Mouse (Mus musculus): ENCODE measurements around the gene Tjp1.

Tjp1 gene

GRCm38 (mm10) chr7:65388243-65389013 lies 139.2 kb downstream of the Tjp1 start:
- DNase-seq (ENCODE audit: low read depth), result no peak

- no peak for DNase-seq (ENCODE audit: low read depth)
These were observed 139.9 kb downstream of the Tjp1 start for GRCm38 (mm10) chr7:65387560-65388175.

GRCm38 (mm10) chr7:65384775-65385174 lies 142.8 kb downstream of the Tjp1 start:
- no peak for DNase-seq (ENCODE audit: low read depth)

GRCm38 (mm10) chr7:65382515-65383283 lies 144.9 kb downstream of the Tjp1 start:
- DNase-seq (ENCODE audit: low read depth), result no peak

GRCm38 (mm10) chr7:65381896-65382295 lies 145.7 kb downstream of the Tjp1 start:
- DNase-seq (ENCODE audit: low read depth), result no peak

GRCm38 (mm10) chr7:65380716-65381115 lies 146.9 kb downstream of the Tjp1 start:
- DNase-seq (ENCODE audit: low read depth), result no peak

GRCm38 (mm10) chr7:65378818-65379565 lies 148.6 kb downstream of the Tjp1 start:
- no peak for DNase-seq (ENCODE audit: low read depth)

GRCm38 (mm10) chr7:65377521-65377920 lies 150.1 kb downstream of the Tjp1 start:
- DNase-seq (ENCODE audit: low read depth), result no peak

- no peak for DNase-seq (ENCODE audit: low read depth)
These were observed 152.0 kb downstream of the Tjp1 start for GRCm38 (mm10) chr7:65375621-65376020.

- no peak for DNase-seq (ENCODE audit: low read depth)
These were observed 152.4 kb downstream of the Tjp1 start for GRCm38 (mm10) chr7:65375176-65375575.

- no peak for DNase-seq (ENCODE audit: low read depth)
These were observed 154.2 kb downstream of the Tjp1 start for GRCm38 (mm10) chr7:65373336-65373735.

- no peak for DNase-seq (ENCODE audit: low read depth)
These were observed 155.8 kb downstream of the Tjp1 start for GRCm38 (mm10) chr7:65371765-65372164.

- peak; percentile 95 for DNase-seq (ENCODE audit: low read depth)
These were observed 156.6 kb downstream of the Tjp1 start for GRCm38 (mm10) chr7:65370787-65371616.

- DNase-seq (ENCODE audit: low read depth), result peak; percentile 39
These were observed 157.2 kb downstream of the Tjp1 start for GRCm38 (mm10) chr7:65370381-65370786.

- no peak for DNase-seq (ENCODE audit: low read depth)
These were observed 158.5 kb downstream of the Tjp1 start for GRCm38 (mm10) chr7:65369101-65369500.

- DNase-seq (ENCODE audit: low read depth), result no peak
These were observed 160.0 kb downstream of the Tjp1 start for GRCm38 (mm10) chr7:65367386-65368245.

GRCm38 (mm10) chr7:65366153-65366552 lies 161.4 kb downstream of the Tjp1 start:
- peak; percentile 37 for DNase-seq (ENCODE audit: low read depth)

- DNase-seq (ENCODE audit: low read depth), result no peak
These were observed 162.0 kb downstream of the Tjp1 start for GRCm38 (mm10) chr7:65365560-65365959.

- DNase-seq (ENCODE audit: low read depth), result peak; percentile 40
These were observed 167.3 kb downstream of the Tjp1 start for GRCm38 (mm10) chr7:65360278-65360677.

GRCm38 (mm10) chr7:65359774-65360173 lies 167.8 kb downstream of the Tjp1 start:
- peak; percentile 11 for DNase-seq (ENCODE audit: low read depth)
